Mouse (Mus musculus): ENCODE measurements at regions not wholly inside any gene's neighbourhood (a gene's known extent, or its start where the extent isn't known, plus 50 kb on each side); places are given as distances from the start of the nearest gene placed in this dataset.
"Not testable (repeated sequence)": the region's sequence is repeated elsewhere in the genome, so short reads cannot be mapped to it uniquely, and the experiment has no call there.

DNA sequence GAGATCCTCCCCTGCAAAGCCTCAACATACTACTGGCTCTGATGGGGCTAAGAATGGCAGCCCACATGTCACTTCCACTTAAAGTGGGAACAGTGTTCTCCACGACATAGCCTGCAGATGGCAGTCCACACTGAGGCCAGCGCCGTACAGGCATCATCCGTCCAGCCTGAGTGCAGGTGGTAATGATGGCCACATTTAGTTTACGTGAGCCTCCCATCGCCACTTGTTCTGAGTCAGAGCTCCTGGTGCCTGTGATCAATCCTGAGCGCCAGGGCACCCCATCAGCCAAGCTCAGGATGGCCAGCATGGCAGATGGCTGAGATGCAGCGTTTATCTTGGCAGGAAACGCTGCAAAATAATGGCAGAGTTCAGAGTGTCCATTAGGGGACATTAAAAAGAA, 159.6 kb downstream of the Adgrd1 start:
- no peak for DNase-seq (ENCODE audit: extremely low spot score in 1 of 2, low spot score in 2 of 2)
- intact Hi-C loops (cut with DNase I), result no loop called here

DNA sequence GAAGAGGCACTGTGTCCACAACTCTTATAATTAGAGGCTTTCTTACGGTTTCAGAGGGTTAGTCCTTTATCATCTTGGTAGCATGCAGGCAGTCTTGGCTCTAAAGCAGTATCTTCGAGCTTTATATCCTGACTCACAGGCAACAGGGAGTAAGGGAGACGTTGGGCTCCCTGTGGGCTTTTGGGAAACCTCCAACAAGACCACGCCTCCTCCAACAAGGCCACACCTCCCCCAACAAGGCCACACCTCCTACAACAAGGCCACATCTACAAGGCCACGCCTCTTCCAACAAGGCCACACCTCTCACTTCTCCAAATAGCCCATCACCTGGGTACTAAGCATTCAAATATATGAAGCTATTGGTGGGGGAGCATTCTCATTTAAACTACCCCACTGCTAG, 160.7 kb downstream of the Adgrd1 start:
- intact Hi-C loops (cut with DNase I), result no loop called here
- DNase-seq (ENCODE audit: extremely low spot score in 1 of 2, low spot score in 2 of 2), result no peak

DNA sequence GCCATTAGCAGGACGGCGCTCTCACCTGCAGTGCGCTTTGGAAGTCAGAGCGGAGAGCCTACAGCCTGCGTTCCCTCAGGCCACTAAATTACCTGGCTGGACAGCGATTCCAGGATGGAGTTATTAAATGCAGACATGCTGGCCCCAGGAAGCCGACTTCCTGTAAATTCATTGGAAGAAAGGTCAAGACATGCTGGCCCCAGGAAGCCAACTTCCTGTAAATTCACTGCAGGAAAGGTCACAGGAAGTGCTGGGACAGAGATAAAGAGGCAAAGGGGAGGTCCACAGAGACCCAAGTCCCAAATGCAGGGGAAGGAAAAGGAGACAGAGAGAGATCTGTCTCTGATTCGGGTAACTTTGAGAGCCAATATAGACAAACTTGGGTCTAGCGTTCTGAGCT, 164.1 kb downstream of the Adgrd1 start:
- no peak for DNase-seq (ENCODE audit: extremely low spot score in 1 of 2, low spot score in 2 of 2)
- intact Hi-C loops (cut with DNase I), result no loop called here

DNA sequence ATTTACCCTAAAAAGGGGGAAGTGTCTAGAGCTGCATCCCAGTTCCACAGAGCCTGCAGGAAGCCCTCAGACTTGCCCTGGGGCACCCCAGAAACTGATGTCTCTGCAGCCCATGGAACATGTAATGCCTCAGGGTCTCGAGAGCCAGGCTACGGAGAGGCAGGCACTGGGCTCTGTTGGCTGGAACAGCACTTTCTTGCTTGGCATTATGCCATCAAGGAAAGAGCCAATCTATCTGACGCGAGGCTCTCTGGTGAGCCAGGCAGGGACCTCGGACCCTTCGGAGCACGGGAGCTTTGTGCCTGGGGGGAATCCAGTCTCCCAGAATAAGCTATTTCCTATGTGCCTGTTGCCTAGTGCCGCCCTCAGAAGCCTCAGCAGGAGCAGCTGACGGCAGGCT, 166.6 kb downstream of the Adgrd1 start:
- intact Hi-C loops (cut with DNase I), result no loop called here

DNA sequence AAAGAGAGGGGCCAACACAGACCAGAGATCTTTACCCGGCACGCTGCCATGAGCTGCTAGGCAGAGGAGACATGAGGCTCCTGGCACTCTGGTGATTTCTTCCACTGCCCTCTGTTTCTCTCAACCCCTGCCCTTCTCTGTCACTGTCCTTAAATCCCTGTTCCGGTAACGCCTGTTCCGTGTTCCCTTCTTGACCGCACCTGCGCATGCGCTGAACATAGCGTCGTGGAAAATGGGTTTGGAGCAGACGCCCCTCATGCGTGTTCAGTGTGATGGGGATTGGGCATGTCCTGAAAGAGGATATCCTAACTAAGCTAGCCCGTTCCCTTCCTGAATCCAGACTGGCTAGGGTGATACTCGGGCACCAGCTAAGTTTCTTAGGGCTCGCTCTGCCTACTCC, 167.8 kb downstream of the Adgrd1 start:
- intact Hi-C loops (cut with DNase I), result no loop called here
- no peak for DNase-seq (ENCODE audit: extremely low spot score in 1 of 2, low spot score in 2 of 2)

More for the DNA sequence above, 166.6 kb downstream of the Adgrd1 start:
- DNase-seq (ENCODE audit: extremely low spot score in 1 of 2, low spot score in 2 of 2), result no peak

DNA sequence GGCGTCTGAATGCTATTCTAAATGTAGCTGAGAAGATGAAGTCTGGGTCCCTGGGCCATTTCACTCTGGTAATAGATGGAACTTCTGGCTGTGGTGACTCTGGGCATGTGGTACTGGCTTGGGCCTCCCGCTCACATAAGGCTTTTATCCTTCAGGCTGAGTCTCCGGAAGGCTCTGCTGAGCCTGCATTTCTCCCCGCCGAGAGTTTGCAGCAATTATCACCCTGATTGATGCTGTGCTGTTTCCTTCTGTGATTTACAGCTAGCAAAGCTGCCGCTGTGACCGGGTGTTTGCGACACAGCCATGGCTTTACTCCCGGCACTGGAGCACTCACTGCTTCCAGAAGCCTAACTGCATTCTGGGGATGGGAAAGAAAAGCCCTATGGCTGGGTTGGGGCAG, 171.9 kb downstream of the Adgrd1 start:
- intact Hi-C loops (cut with DNase I), result no loop called here
- no peak for DNase-seq (ENCODE audit: extremely low spot score in 1 of 2, low spot score in 2 of 2)

DNA sequence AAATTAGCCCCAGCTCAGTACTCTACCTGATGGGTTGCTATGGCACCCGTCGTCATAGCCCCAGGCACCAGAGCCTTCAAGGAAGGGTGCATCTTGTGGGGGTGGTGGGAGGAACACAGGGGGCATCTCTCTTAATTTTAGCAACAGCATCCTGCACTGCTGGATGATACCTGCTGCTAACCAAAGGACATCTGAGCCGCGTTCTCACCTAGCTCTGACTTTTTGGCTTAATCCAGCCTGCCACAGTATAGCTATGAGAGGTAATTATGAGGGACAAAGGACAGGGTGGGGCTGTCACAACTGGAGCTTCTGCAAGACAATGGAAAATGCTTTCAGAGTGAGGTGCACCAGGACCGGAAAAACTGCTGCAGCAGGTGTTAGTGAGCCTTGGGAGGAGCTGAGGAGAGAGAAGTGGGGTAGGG, 173.5 kb downstream of the Adgrd1 start:
- intact Hi-C loops (cut with DNase I), result no loop called here
- DNase-seq (ENCODE audit: extremely low spot score in 1 of 2, low spot score in 2 of 2), result no peak

DNA sequence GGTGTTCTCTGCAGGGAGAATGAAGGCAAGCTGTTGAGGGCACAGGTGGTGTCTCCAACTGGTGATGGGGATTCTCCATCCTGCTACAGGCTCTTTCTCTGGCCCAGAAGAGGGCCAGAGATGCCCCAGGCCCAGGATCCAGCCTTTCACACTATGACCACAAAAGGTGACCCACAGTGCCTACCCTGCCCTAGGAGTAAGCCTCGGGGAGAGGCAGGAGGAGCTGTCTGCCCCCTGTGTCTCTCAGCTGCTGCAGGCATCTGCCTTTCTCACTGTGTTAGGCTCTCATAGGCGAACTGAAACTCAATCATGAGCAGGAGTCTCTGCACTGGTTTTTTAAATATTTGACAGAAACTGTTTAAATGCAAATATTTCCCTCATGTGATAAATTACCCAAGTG, 184.9 kb downstream of the Adgrd1 start:
- DNase-seq (ENCODE audit: extremely low spot score in 1 of 2, low spot score in 2 of 2), result no peak
- intact Hi-C loops (cut with DNase I), result no loop called here

DNA sequence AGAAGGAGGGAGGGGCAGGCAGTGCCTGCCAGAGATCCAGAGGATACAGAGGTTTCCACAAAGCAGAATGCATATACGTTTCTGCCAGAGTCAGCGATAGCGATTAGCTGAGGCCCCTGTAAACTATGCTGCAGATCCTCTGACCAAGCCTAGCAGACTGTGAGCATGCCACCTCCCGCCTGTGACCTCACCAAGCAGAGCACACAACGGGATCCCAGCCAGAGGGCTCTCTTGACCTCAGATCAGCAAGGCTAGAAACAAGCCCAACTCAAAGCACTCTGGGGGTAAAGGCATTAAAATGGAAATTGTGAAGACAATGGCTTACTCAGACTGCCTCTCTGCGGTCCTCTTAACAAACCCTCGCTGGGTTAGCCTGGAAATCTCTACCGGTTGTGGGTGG, 185.6 kb downstream of the Adgrd1 start:
- intact Hi-C loops (cut with DNase I), result no loop called here
- DNase-seq (ENCODE audit: extremely low spot score in 1 of 2, low spot score in 2 of 2), result no peak

DNA sequence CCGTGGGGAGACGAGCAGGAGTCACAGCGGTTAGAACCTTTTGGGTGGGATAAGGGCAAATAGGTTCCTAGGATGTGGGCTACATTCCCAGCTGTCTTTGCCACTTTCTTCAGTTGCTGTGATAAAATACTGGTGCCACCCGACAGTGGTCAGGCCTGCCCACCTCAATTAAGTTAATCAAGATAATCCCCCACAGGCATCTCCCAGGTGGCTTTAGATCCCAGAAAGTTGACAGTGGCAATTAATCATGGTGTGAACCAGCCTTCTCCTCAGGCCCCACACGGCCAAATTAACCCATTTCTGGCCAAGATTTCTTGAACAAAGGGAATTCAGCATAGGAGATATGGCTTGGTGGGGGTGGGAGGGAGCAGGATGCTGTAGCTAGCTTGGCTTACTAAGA, 186.3 kb downstream of the Adgrd1 start:
- DNase-seq (ENCODE audit: extremely low spot score in 1 of 2, low spot score in 2 of 2), result no peak
- intact Hi-C loops (cut with DNase I), result no loop called here

DNA sequence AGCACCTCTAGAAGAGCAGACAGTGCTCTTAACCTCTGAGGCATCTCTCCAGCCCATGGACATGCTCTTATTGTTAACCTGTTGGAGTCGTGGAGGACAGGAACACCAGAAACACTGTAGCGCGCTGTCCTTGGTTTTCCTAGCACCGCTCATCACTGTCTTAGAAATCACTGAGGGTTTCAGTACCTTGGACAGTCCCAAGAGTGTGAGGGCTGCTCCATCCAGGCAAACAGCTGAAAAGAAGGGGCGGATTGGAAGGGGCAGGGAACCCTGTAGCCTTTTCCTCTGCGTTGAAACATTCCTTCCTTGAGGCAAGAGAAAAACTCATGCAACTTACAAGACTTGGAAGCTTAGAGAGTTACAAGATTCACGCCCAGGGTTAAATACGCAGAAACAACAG, 190.9 kb downstream of the Adgrd1 start:
- intact Hi-C loops (cut with DNase I), result no loop called here
- DNase-seq (ENCODE audit: extremely low spot score in 1 of 2, low spot score in 2 of 2), result no peak

DNA sequence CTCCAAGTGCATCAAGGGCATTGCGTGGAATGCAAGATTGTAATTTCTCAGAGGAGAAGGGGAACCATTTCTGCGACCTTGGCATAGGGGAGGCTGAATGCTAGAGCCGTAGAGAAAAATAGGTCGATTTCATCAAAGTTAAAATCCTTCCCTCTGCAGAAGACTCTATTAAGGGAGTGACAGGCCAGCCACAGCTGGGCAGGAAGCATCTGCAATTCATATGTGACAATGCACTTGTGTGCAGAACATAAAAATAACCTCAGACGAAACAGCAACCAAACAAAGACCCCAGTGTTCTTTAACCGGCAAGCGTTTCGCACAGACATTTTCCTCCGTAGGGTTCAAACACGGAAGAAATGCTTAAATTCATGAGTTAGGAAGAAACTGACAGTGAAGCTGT, 196.3 kb downstream of the Adgrd1 start:
- intact Hi-C loops (cut with DNase I); DNase-seq (ENCODE audit: extremely low spot score in 1 of 2, low spot score in 2 of 2): not testable (repeated sequence)

DNA sequence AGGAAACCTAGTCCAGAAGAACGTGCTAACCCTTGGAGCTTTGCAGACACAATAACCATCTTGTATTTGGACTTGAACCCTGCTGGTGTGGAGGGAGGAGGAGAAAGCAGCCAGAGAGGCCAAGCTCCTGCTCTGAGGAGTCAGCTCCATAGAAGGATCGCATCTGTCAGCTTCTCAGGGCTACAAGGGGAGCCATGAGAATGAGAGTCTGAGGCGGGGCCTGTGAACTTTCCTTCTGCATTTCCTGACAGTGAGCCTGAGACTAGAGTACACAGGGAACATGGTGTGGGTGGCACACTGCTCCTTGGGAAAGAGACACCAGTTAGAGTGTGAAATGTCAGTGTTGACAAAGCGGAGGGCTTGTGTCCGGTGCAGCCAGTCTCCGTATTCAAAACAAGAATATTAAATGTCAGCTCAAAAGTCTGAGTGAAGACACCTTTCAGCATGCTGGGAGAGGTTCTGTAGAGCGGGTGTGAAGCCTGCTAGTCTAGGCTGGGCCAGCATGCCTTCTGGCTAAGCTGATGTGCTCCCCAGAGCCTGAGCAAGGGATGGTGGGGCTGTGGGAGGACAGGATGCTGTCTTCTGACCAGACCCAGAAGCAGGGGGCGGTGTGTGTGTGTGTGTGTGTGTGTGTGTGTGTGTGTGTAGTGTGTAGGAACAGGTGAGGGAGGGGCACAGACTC, 198.5 kb downstream of the Adgrd1 start:
- intact Hi-C loops (cut with DNase I); DNase-seq (ENCODE audit: extremely low spot score in 1 of 2, low spot score in 2 of 2): not testable (repeated sequence)

DNA sequence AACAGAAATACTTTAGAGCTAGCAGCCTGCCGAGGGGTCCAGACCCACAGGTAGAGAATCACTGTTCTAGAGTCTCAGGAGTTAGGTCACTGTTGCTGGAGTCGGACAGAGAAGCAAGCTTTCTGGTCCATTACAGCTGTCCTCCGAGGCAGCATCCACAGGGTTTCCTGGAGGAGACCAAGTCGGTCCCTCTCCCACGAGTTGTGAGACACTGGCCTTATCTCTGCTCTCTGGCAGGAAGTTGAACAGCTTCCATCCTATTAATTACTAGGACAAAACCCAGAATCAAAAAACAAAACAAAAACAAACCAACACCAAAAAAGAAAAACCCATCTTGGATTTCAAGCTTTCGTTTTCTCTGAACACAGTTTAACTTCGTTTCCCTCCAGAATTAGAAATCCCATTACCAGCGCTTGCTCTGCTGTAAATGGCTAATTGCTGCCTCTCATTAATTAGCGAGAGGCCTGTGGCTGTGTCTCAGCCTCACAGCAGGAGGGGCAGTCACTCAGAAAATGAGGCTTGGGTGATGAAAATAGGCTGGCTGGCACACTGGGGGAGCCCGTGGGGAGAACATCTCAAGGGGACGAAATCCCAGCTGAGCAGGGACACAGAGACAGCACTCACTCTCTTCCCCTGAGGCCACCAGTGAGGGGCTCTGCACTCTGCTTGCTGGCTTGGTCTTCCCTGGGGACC, 201.3 kb downstream of the Adgrd1 start:
- intact Hi-C loops (cut with DNase I), result no loop called here
- DNase-seq (ENCODE audit: extremely low spot score in 1 of 2, low spot score in 2 of 2), result no peak

DNA sequence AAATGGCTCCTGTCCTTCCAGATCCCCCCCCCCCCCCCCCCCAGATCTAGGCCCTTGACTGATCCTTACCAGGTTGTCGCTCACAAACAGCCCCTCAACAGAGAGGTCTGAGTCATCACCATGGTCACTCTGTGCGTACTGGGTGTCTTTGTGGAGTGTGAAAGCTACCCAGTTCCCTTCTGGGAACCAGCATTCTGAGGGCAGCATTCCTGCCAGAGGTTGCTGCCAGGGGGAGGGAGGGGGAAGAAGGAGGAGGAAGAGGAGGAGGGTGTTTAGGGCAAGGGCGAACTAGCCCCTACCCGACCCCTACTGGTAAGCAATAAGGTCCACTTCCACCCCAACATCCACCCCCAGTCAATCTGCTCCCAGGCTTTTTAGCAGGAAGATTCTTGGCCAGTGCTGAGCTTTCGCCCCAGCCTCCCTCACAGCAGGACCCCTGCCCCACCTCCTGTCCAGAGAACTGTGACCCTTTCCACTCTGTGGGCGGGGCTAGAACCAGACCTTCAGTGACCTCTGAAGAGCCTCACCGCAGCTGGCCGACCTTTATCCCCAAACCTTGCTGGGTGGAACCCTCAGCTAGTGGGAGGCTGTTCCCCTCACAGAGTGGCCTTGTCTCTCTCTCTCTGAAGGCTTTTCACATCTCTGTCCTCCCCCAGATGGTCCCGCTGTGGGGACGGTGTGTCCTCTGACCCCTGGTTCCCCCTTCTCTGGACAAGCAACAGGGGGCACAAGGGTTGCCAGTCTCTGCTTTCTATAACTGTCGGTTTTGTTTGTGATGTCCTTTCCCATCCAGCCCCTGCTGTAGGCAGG, 202.2 kb upstream of the Sfswap start:
- DNase-seq (ENCODE audit: extremely low spot score in 1 of 2, low spot score in 2 of 2), result peak in 1 of 2 experiments; percentile 69
- intact Hi-C loops (cut with DNase I), result no loop called here

DNA sequence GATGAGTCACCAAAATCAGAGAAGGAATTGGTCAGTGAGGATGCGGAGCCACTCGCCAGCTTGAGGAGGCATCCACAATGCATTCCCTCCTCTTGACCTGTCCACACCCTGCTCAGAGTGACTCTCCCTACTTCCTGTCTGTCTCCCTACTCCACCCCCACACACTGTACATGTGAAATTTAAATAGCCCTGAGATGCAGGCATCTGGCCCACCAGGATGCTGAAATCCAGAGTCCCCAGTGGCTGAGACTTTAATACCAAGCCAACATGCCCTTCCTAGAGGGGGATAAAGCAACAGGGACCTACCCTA, 201.6 kb upstream of the Sfswap start:
- DNase-seq (ENCODE audit: extremely low spot score in 1 of 2, low spot score in 2 of 2), result no peak
- intact Hi-C loops (cut with DNase I), result no loop called here

DNA sequence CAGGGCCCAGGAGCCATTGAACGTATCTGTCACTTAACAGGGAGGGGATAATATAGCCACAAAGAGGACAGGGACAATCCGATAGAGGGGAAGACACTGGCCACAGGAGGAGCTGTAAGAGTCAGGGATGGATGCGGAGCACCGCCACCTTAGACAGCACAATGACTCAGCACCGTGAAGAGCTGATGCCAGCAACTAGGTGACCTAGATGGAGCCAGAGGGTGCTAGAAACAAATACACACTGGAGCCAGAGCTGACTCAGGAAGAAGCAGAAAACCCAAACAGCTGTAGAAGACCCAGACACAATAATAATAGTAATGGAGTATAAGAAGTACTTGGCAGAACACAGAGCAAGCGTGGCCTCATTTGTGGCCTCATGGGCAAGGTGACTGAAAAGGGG, 200.6 kb upstream of the Sfswap start:
- intact Hi-C loops (cut with DNase I), result no loop called here
- DNase-seq (ENCODE audit: extremely low spot score in 1 of 2, low spot score in 2 of 2), result no peak

DNA sequence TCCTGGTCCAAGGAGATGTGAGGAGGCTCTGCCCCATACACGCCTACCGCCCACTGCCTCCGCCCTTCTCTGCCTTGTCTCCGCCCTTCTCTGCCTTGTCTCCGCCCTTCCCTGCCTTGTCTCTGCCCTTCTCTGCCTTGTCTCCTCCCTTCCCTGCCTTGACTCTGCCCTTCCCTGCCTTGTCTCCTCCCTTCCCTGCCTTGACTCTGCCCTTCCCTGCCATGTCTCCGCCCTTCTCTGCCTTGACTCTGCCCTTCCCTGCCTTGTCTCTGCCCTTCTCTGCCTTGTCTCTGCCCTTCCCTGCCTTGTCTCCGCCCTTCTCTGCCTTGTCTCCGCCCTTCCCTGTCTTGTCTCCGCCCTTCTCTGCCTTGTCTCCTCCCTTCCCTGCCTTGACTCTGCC, 185.4 kb upstream of the Sfswap start:
- intact Hi-C loops (cut with DNase I), result no loop called here
- no peak for DNase-seq (ENCODE audit: extremely low spot score in 1 of 2, low spot score in 2 of 2)

DNA sequence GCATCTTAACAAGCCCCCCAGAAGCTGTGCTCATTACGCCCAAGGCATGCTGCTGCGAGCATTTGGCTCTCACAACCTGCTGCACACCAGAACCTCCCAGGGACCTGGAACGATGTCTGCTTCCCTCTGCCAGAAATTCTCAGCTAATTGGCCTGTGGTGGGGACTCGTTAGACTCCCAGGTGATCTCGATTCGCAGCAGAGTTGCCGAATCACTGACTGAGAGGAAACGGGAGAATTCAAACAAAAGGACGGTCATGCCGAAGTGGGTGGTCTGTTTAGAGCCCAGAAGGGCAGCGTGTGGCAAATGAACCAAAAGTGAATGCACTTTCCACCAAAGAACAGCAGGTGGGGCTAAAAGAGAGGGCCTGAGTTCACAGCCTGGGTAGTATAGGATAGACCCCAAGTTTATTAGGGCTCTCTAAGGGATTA, 169.9 kb upstream of the Sfswap start:
- intact Hi-C loops (cut with DNase I), result no loop called here

DNA sequence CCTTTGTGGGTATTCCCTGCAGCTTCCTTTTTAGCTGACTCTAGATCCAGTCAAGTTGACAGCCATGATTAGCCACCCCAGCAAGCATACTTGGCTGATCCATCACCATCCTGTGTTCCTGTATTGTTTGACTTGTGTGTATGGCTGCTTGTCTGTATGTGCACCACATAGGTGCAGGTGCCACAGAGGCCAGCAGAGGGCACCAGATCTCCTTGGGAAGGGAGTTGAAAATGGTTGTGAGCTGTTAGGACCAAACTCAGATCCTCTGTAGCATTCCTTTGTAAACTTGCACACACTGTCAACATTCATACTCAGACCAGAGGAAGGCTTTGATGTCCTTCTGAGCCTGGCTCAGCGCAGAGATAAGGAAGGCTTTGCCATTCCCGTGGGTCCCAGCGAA, 169.0 kb upstream of the Sfswap start:
- intact Hi-C loops (cut with DNase I), result no loop called here
- DNase-seq (ENCODE audit: extremely low spot score in 1 of 2, low spot score in 2 of 2), result no peak

More for the DNA sequence above, 169.9 kb upstream of the Sfswap start:
- no peak for DNase-seq (ENCODE audit: extremely low spot score in 1 of 2, low spot score in 2 of 2)

Measured in left cerebral cortex, postnatal 10 days (tissue).